Mouse (Mus musculus): ENCODE measurements around the gene Rnf185.

Gene Rnf185

DNA sequence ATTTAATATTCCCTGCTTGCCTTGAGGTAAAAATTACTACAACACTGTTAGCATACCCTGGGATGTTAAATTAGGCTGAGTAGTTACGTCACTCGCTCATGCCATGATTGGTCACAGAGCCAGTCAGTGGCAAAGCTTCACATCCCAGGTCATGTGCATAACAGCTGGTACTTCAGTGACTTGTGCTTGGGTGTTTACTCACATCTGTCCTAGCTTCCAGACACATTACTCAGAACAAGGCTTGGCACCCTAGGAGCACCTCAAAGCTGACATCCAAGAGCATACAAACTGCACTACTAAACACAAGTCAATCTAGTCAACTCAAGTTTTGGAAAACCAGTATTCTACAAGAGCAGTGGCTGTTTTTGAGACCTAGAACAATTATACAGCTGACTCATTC is 9.1 kb downstream of the Rnf185 start:
- DNase-seq (ENCODE audit: low spot score), result no peak

DNA sequence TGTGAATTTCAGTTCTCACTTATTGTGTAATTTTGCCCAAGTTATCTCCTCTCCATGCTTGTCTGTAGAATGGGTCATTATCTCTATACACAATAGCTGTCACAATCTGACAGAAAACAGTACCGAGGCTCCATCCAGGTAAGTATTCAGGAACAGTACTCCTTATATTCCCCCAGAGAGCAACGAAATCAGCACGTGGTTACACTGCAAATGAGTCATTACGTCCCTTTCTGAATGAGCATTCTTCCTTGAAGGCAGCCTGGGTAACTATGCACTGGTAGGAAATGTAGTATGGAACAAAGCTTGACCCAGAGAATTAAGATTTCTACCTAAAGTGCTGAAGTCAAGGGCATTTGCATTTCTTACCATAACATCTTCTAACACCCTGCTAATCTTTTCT is 9.5 kb downstream of the Rnf185 start:
- DNase-seq (ENCODE audit: low spot score), result no peak

DNA sequence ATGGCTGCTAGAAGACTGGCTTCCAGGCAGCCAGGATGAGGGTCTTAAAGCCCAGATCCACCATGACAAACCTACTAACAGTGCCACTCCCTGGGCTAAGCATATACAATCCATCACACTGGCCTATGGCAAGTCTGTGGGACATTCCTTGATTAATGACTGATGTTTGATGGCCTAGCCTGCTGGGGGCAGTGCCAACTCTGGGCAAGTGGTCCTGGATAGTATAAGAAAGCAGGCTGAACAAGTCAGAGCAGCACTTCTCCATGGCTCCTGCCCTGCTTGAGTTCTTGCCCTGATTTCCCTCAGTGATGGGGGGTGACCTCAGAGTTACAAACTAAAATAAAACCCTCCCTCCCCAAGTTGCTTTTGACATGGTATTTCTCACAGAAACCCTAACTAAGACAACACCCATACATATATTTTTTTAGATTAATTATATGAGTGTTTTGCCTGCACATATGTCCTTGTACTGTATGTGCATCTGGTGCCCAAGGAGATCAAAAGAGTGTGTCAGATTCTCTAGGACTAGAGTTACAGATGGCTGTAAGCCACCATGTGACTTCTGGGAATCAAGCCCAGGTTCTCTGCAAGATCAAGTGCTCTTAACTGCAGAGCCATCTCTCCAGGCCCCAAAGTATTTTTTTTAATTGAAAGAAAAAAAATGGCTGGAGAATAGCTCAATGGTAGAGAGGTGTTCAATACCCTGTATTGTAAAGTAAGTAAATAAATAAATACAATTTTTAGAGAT is 10.3 kb downstream of the Rnf185 start:
- no peak for DNase-seq (ENCODE audit: low spot score)

DNA sequence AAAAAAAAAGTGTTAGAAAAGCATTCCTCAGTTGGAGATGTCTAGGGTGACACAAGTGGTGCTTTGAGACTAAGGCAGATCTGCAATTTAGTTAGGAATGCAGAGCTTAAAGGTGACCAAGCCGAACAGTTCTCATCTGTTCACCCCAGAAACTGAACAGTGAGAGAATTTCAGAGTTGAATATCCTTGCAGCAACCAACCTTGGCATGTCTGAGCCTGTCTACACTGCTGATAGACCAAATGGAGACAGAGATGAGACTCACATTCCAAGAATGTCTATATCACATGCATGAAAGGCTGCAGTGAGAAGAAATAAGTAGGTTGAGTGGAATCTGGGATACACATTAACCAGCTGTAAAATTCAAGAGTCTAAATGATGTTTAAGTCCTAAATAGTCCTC is 14.5 kb downstream of the Rnf185 start:
- DNase-seq (ENCODE audit: low spot score), result no peak

DNA sequence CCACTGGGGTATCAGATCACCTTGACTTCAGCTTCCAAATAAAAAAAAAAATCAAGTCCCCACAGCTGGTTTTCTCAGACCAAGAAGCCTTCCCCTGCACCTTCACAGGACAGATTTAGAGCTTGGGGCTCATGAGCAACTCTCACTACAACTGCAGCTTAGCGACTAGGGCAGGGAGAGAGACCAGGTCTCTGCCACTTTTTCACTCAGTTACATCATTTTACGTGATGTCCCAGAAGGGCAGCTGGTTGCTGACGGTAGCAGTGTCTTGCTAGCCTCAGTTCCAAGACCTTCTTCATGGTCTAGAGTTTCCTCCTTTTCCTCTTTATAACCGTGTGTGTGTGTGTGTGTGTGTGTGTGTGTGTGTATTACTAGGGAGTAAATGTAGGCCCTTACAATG is 18.4 kb downstream of the Rnf185 start:
- no peak for DNase-seq (ENCODE audit: low spot score)

DNA sequence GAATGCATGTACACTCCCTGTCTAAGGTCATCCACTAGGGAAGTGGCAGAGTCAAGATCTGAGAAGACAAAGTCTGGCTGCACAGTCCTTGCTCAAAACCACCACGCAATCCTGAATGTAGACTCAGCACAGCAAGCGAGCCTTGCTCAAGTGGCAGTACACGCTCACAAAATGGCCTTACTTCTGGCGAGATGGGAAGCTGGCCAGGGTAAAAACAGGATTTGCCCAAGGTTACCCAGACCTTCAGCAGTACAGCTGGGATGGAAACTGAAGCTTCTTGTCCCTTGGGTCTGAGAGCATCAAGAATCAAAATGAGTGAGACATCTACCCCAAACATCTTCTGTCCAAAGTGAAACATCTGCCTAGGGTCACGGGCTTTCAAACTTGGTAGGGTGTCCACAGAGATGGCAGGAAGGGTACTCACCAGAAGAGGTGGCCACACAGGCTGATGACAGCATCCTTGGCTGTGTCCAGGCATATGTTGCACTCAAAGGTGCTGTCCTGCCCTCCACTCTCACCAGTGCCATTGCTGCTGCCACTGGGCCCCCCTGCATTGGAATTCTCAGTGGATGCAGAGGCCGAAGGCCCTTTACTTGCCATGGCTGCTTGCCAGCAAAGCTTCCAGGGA is 20.1 kb downstream of the Rnf185 start:
- DNase-seq (ENCODE audit: low spot score), result no peak

DNA sequence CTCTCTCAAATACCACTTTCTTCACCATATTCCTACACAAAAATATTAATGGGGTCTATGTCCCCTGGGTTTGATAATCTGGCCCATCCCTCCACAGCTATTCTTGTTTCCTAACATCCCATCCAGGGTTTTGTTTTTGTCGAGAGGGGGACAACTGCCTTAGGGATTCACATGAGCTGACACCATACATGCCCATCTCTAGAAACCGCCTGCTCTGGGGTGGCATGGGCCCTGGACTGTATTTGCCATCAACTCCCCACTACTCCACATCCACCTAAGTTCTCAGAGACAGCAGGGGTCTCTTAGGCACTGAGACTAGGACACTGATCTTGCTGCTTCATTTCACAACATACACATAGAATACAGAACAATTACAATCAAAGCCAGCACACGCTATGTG is 20.6 kb downstream of the Rnf185 start:
- no peak for DNase-seq (ENCODE audit: low spot score)

DNA sequence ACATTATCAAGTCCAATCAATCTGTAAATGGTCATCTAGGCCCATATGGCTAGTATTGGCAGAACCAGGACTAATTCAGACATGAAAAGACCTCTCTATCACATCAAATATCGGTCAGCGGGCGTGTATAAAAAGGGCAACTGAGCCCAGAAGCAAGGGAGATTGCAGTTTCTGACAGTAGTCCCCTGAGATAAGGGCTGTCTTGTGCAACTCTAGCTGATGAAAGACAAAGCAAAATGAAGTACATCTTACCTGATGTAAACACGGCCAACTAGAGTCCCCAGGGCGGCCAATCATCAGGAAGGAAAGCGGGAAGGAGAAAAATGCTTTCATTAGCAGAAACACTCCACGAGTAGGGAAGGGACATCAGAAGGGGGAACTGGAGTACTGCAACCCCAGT is 23.5 kb downstream of the Rnf185 start:
- no peak for DNase-seq (ENCODE audit: low spot score)

DNA sequence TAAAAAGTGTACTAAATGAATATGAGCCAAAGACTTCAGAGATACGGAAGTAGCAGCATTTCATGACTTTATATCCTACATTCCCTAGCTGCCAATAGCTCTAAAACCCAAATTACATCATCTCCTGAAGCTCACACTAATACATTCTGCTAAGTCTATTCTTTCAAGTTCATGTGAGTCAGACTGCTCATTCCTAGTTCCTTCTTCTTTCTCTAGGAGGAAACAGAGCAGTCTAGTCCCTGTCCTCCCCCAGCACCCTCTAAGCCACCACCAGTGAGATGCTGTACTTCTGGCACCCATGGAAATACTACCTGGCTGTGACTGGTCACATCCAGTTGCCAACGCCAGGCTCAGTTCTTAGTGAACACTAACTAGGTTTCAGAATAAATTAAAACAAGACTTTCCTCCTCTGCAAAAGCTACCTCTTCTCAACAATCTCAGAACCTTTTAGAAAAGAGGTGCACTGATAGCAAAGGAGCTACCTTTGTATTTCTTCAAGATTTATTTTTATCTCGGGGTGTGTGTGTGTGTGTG is 24.4 kb downstream of the Rnf185 start:
- no peak for DNase-seq (ENCODE audit: low spot score)

DNA sequence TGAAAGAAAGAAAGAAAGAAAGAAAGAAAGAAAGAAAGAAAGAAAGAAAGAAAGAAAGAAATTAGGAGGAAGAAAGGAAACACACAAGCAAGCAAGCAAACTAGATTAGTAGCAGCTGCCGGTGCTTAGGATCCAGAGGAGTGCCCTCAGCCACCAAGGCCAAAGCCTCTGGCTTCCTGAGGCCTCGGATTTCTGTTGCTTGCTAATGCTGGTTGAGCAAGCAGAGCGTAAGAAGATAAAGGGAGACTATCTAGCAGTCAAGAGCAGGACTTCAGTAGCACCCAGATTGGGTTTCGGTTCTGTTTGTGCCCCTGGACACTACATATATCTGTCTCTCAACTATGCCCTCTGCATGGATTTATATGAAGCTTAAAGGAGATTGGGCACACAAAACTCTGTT is 29.9 kb downstream of the Rnf185 start:
- DNase-seq (ENCODE audit: low spot score), result no peak

DNA sequence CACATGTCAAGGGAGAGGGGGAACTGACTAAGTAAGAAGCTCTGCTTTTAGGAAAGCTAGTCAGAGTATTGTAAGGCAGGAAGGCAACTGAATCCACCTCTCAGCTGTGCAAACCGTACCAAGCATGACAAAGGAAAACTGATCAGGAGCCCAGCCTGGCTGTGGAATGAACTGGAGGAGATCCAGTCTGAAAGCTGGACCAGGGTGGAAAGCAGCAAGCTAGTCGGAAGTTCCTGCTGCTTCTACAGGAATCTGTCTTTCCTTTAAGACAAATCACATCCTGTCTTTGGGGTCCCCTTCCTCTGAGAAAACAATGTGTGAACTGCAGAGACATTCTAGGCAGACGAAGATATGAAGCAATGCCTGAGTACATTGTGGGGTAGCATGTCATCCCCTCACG is 33.4 kb downstream of the Rnf185 start:
- DNase-seq (ENCODE audit: low spot score), result no peak

DNA sequence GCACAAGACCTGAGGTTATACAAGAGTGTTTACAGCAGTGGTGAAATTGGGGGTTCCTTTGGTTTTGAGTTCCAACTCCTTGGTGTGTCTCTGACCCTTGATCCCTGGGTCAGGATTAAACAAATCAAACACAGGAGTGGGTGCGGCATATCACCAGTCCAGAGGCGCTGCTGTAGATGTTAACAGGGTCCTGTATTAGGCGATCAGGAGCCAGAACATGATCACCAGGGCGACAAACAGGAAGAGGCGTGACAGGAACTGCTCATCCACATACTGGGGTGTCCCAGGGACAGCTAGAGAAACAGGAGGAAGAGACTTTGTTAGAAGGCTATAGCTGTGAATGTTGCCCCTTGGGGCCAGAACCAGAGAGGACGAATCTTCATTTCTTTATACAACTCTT is 34.4 kb downstream of the Rnf185 start:
- no peak for DNase-seq (ENCODE audit: low spot score)

DNA sequence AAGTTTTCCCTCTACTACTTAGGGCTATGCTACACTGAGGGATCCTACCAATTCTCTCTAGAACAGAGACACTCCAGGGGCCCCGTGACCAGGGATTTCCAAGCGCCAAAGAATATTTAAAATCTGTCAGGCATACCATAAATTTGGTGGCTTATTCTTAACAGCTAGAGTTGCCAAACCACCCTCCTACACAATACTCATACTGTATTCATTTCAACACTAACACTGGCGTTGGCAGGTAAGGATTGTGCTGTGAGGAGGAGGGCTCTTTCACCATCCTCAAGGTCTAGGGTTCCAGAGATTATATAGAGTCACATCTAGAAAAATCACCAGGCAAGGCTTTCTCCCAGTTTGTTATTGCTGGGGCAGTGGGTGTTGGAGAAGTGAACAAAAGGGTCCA is 35.8 kb downstream of the Rnf185 start:
- no peak for DNase-seq (ENCODE audit: low spot score)

DNA sequence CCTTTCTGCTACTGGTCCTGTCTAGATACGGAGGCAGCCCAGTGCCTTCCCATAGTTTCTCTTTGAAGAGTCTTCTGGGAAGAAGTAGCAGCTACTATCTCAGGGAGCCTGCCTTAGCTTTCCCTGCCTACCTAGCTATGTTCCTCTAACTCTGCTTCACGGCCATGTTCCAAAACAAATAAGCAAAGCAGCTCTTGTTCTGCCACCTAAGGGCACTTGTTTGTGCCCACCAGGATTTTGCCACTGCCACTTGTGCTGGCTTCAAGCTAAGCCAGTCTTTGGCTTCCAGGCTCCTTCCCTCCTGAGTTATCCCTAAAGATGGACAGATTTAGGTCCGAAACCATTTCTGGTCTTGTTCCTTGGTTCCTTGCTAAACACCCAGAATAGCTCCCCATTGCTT is 40.1 kb downstream of the Rnf185 start:
- no peak for DNase-seq (ENCODE audit: low spot score)

DNA sequence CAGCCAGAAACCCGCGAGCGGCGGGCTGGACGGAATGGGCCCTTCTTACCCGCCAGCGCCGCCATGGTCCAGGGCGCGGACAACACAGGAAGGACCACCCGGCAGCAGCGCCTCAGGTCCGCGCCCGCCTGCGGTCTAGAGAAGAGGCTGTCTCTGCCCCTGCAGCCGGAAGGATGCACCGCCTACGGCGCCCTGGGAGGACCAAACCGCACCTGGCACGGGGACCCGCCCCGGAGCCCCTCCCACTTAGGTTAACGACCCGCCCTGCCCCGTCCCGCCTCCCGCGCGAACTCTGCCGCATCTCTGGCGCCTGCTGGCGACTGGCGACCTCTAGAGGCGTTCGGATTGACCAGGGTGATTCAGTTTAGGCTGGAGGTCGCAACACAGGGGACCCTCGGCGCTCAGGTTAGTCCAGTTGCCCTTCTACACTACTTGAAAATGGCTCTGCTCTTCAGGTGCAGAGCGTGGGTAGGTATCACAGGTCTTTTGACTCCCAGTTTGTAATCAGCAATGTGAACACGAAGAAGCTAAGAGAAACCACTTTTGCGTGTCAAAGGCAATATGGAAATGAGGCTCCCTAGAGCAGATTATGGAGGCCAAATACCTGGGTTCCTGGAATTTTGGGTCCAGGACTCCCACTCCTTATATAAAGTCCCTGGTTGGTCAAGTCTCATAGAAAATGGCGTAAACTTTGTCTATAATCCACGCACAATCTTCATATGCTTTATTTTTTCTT is 43.0 kb downstream of the Rnf185 start, which contains the start of gene Limk2:
Gene Limk2, minus strand, starts transcription at position 193 of the 736 bp plus-strand sequence.
- peak; percentile 87 for DNase-seq (ENCODE audit: low spot score)

DNA sequence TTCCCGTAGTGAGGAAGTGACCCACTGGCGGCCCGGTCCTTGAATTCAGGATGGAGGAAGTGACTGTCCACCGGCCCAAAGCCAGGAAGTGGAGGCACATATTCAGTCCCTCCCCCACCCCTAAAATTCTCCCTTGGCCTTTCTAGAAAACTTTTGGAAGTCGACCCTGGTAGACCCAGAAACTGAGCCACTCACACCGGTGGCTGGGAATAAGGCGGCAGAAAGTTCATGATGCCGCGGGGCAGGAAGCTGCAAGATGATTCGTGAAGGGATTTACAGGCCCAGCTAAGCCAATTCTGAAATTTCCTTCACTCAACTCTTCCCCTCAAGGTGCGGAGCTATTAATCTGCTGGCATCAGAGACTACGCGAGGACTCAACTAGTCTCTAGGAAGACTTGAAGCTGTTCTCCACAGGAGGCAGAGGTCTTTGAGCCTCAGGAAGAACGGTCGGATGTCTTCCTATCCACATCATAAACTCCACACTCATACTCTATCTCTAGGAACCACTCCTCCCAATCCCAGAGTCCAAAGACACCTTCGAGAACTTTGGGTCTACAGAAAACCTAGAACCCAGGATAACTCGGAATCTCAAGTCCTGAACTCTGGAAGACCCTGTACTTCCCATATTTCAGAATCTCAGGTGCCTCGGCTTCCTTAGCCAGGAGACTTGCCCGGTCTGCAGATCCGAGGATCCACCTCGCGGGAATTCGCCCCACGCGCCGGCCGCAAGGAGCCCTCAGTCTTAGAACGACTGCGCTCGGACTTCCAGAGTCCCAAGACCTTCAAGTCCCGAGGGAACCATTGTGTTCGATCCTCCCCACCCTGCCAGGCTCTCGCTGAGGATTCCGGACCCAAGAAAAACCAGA is 43.8 kb downstream of the Rnf185 start:
- no peak for DNase-seq (ENCODE audit: low spot score)

DNA sequence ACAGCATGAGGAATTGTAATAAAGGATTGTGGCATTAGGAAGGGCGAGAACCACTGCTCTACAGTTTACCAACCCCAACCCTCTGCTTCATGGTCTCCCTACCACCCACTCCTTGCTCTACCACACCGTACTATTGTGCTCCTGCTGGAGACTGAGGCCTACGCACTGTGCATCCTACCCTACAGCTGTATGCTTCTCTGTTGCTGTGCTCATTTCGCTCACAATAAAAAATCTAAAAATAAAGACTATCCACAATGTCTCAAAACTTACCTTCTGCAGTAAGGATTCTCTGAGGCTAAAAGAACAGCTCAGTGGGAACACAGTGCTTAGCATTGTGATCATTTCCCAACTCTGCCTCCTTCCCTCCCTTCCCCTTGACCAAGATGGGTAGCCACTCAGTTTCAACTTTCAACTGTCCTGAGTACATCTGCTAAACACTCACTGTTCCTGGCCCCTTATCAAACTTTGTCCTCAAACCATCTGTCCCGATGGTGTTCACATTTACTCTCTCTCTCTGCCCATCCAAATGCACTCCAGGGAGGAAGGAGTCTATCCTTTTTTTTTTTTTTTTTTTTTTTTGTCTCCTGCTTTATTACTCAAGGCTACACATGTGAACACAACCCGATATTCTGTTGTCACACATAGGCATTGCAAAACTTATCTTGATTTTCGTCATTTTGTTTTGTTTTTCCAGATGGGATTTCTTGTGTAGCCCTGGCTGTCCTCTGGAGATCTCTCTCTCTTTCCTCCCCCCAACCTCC is 47.7 kb downstream of the Rnf185 start:
- DNase-seq (ENCODE audit: low spot score), result no peak

DNA sequence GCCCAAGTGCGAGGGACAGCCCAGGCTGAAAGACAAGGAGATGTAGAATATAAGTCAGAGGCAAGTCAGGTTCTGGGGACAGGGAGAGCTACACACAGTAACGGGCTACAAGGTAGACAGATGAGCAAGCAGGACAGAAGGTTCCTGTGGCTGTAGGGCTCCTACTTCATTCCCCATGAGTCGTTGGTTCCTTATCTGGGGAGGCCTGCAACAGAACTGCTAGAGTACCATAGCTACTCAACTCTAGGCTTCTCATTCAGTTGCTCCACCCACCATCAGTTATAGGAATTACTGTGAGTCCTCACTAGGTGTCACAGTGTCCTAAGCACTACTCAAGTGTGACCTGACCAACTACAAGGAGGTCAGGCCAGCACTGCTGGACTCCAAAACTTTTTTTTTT is 49.1 kb downstream of the Rnf185 start:
- no peak for DNase-seq (ENCODE audit: low spot score)

DNA sequence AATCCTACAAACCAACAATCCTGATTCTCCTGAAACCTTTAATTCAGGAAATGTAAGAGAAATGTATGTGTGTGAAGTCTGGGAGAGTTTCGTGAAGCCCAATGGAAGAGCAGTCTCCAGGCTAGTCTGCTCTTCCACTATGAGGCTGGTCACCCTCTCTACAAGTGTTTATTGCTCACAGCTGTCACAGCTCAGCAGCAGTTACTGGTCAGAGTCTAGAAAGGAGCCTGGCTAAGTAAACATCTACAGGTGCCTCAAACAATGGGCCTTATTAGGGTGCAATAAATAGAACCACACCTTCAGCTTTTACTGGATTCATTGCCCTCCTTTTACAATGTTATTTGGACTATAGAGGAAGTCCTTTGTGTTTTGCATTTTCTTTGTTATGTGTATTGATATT is 53.8 kb downstream of the Rnf185 start:
- DNase-seq (ENCODE audit: low spot score), result no peak

DNA sequence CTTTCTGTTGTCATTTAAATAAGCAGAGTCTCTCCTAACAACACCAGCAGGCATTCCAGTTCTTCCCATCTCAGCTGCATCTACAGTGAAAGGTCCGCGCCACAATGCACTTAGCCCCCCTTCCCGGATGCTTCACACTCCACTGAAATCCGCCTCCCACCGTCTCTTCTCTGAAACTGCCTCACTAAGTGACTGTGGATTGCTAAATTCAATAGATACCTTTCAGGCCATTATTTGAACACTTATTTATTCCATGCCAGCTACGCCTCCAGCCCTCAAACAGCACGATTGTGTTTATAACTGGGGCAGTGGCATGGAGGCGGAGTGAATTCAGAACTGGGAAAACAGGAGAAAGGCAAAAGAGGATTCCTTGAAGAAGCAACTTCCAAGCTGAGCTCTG is 55.6 kb downstream of the Rnf185 start:
- no peak for DNase-seq (ENCODE audit: low spot score)

DNA sequence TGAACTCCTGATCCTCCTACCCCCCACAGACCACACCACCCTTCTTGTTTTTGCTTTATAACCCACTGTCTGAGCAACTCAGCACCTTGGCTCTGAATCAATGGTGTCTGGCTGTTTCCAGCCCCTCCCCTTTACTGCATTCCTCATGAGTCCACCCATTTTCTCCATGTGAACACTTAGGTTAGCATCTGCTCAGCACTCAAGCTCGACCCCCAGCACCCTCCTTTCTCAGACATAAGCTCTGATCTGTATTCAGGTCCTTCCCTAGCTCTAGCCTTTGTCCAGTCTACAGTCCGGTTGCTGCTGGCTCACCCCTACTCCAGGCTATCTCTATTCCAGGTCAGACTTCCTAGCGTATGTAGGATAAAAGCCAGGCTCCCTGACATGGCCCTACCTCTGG is 56.1 kb downstream of the Rnf185 start:
- no peak for DNase-seq (ENCODE audit: low spot score)
